Mouse (Mus musculus) thymus, adult 2 months (tissue): ENCODE results near the gene Mettl21c. TPM values are rescaled to one million over a fixed set of nuclear protein-coding genes. Genes with fewer than 3 reads are reported as not detected.
"Not testable (repeated sequence)": the region's sequence is repeated elsewhere in the genome, so short reads cannot be mapped to it uniquely, and the experiment has no call there.

Experiments
- DNase-seq: peaks from one replicate; pipeline ENCODE4 v3.0.0; 2021
- H3K27ac ChIP-seq: fragments of 200-500 bp; 2 replicates; pipeline ENCODE4 v1.5.1; 2012; ENCODE audit warnings: low read length, control low read depth; ENCODE audit not compliant: control insufficient read depth, insufficient read depth
- H3K27me3 ChIP-seq: fragments of 200-500 bp; 2 replicates; pipeline ENCODE4 v1.6.1; 2012; ENCODE audit warnings: mild to moderate bottlenecking, low read length, moderate library complexity, mixed read lengths; ENCODE audit not compliant: control insufficient read depth, insufficient read depth
- H3K36me3 ChIP-seq: fragments of 200-500 bp; 2 replicates; pipeline ENCODE4 v1.6.1; 2012; ENCODE audit warnings: mild to moderate bottlenecking, low read length, moderate library complexity; ENCODE audit not compliant: control insufficient read depth, insufficient read depth
- H3K4me1 ChIP-seq: fragments of 200-500 bp; replicated peaks from 2 replicates; pipeline ENCODE4 v1.6.1; 2012; ENCODE audit warnings: low read length; ENCODE audit not compliant: control insufficient read depth, insufficient read depth
- H3K4me3 ChIP-seq: fragments of 200-500 bp; 2 replicates; pipeline ENCODE4 v1.5.1; 2012; ENCODE audit warnings: mild to moderate bottlenecking, low read length, control low read depth, moderate library complexity; ENCODE audit not compliant: control insufficient read depth, insufficient read depth
- CTCF ChIP-seq: fragments of 200-500 bp; IDR thresholded peaks from 2 replicates; pipeline ENCODE4 v1.5.1; 2012; ENCODE audit warnings: mild to moderate bottlenecking, control low read depth, low read length, moderate library complexity, borderline replicate concordance; ENCODE audit not compliant: control insufficient read depth, poor library complexity, insufficient read depth; ENCODE audit errors: extremely low read depth
- POLR2A ChIP-seq: fragments of 200-500 bp; IDR thresholded peaks from 2 replicates; pipeline ENCODE4 v1.6.1; 2012; ENCODE audit warnings: mild to moderate bottlenecking, low read length, control low read depth, moderate library complexity; ENCODE audit not compliant: control insufficient read depth, poor library complexity, insufficient read depth; ENCODE audit errors: extremely low read depth
- WGBS: fragments of 180-500 bp; shearing (Covaris S2); methylation state at CpG from one replicate; pipeline ENCODE4 v1.1.7; 2018; 5-methylcytosine and 5-hydroxymethylcytosine counted together
- polyA plus RNA-seq: library from polyadenylated mRNA; depleted of rRNA; stranded (reverse); fragments of >200 nt; gene quantifications from 2 replicates; pipeline ENCODE4 v1.2.3, GENCODE M21; 2012; rRNA removed

Mettl21c gene
- 0.08 and 0.42 TPM in 2 replicates for polyA plus RNA-seq

DNA sequence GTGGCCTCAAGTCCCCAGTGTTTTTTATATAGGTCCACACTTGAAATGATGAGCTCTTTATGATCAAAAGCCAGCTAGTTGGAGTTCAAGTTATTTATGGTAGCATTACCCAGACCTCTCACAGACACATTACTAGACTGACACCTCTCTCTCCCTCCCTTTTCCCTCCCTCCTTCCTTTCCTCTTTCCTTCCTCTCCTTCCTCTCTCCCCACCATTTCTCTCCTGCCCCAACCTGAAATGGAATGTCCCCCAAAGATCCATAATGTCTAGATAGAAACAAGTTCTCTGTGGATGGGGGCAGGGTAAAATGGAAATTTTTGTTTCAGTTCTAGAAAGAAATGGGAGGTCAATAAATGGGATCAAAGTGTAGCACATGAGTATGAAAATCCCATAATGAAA is at the start of gene Mettl21c:
Gene Mettl21c (minus strand): TSS at position 101 of the 400 bp plus-strand sequence.
- DNase-seq: no peak
- no peak within 1 kb of the TSS for H3K27ac ChIP-seq
- TF ChIP-seq POLR2A: no peak
- TF ChIP-seq CTCF: no peak
- no peaks in the 10 kb centered on the region for H3K4me1 ChIP-seq
- H3K36me3 ChIP-seq: no peaks in the 10 kb centered on the region
- no peaks in the 10 kb centered on the region for H3K27me3 ChIP-seq
- no peak within 1 kb of the TSS for H3K4me3 ChIP-seq

DNA sequence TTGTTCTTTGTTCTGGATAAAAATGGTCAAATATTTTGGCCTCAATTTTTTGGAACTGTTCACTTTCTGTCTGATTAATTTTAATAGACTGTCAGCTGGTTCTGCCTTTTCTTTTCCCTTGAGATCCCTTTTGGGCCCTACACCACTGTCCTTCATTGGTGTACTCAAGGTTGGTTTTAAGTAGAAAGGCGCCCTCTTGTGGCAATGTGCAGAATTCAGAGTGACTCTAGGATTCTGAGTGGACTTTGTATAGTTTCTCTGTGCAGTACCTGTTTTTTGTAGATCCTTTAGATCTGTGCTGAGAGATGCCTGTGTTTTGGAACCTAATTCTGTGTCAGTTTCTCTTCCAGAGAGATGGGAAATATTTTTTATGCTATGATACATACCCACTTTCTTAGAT is 44.8 kb upstream of the Mettl21c start:
- Histone ChIP-seq H3K4me1 (no peaks in the 10 kb centered on the region), H3K27ac (no peak overlapping the region), H3K27me3 (no peaks in the 10 kb centered on the region), H3K4me3 (no peak overlapping the region), H3K36me3 (no peaks in the 10 kb centered on the region)
- no peak for TF ChIP-seq CTCF
- no peak for TF ChIP-seq POLR2A
- DNase-seq: peak; percentile 59
- WGBS: 0% methylated on average over 1 of the region's 1 CpGs

DNA sequence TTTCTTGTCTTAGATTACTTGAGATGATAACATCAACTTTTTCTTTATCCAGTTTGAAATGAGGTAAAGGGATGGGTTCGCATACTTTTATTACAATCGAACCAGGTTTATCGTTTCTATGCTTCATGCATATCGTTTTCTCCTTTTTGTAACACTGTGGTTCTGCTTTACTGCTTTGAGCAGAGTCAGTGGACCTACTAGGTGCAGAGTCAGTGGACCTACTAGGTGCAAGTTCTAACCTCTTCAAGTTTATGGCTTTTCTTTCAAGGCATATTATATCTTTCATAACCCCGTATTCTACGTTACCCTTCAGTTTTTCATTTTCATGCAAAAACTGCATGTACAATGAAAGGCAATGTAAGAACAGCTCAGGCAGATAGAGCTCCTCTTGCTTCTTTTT is 43.6 kb upstream of the Mettl21c start:
- Histone ChIP-seq H3K4me1 (no peaks in the 10 kb centered on the region), H3K27ac (no peak overlapping the region), H3K4me3 (no peak overlapping the region), H3K27me3 (no peaks in the 10 kb centered on the region), H3K36me3 (no peaks in the 10 kb centered on the region)
- no peak for DNase-seq
- TF ChIP-seq POLR2A (no peak), CTCF (no peak)
- WGBS: 99% methylated on average over 6 of the region's 6 CpGs

DNA sequence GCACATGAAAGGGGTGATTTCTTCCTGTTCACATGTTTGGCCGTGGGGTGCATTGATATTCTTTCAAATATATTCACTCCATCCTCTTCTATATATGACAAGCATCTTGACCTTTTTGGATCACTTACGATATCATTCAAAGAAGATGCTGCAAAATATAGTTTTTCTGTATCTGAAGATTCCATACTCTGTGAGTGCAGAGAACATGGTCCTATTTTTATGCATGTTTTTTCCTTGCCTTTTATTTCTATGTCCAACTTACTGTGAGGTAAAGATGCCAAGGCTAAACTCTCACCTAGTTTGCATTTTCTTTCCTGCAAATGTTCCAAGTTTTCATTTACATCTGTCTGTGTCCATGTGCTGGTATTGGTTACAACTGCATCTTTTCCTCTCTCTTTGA is 42.0 kb upstream of the Mettl21c start, which contains the start of gene Gm8251:
Gene Gm8251 (minus strand): TSS at position 101 of the 400 bp plus-strand sequence.
- H3K27ac ChIP-seq: no peak within 1 kb of the TSS
- no peak within 1 kb of the TSS for H3K4me3 ChIP-seq
- no peaks in the 10 kb centered on the region for H3K4me1 ChIP-seq
- TF ChIP-seq CTCF: no peak
- TF ChIP-seq POLR2A: no peak
- DNase-seq: no peak
- H3K36me3 ChIP-seq: no peaks in the 10 kb centered on the region
- no peaks in the 10 kb centered on the region for H3K27me3 ChIP-seq
- WGBS: 81% methylated on average over 2 of the region's 2 CpGs

DNA sequence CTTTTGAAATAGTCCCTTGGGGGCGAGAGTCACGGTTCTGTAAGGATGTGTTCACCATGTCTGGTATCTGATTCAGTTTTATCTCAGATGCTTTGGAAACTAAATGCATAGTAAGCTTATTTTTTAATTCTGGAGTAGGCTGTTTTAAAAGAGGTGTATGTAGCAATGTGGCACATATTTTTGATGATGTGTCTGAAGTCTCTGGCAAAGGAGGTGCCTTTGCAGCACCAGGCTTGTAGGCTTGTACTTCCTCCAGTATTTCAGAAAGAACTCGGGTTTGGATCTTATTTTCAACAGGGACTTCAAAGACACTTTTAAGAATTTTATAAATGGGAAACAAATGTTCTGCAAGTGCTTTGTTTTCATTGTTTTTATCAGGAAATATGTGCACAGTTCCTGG is 38.0 kb upstream of the Mettl21c start:
- no peaks in the 10 kb centered on the region for H3K36me3 ChIP-seq
- 83% methylated on average over 3 of the region's 3 CpGs for WGBS
- H3K4me1 ChIP-seq: no peaks in the 10 kb centered on the region
- no peak overlapping the region for H3K27ac ChIP-seq
- H3K4me3 ChIP-seq: no peak overlapping the region
- H3K27me3 ChIP-seq: no peaks in the 10 kb centered on the region
- no peak for DNase-seq
- TF ChIP-seq POLR2A (no peak), CTCF (no peak)

DNA sequence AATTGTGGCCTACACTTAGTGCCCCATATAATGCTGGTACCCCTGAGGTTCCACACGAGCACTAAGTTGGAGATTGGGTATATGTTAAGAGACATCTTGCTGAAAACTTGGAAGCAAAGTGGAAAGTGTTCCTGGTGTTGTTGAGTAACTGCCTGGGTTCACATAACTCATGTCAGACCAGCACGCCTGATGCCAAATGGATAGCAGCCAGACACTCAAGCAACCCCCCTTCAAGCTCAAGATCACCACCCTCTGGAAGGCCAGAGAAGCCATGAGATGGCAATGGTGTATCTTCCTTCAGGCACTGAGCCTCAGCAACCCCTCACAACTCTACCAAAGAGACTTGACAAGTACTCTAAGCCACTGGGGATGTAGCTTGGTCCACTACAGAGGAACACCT is 26.7 kb upstream of the Mettl21c start:
- no peak overlapping the region for H3K27ac ChIP-seq
- DNase-seq: no peak
- TF ChIP-seq POLR2A (no peak), CTCF (no peak)
- WGBS: 95% methylated on average over 2 of the region's 2 CpGs
- H3K4me3 ChIP-seq: no peak overlapping the region
- no peaks in the 10 kb centered on the region for H3K27me3 ChIP-seq
- H3K36me3 ChIP-seq: no peaks in the 10 kb centered on the region
- H3K4me1 ChIP-seq: no peaks in the 10 kb centered on the region

DNA sequence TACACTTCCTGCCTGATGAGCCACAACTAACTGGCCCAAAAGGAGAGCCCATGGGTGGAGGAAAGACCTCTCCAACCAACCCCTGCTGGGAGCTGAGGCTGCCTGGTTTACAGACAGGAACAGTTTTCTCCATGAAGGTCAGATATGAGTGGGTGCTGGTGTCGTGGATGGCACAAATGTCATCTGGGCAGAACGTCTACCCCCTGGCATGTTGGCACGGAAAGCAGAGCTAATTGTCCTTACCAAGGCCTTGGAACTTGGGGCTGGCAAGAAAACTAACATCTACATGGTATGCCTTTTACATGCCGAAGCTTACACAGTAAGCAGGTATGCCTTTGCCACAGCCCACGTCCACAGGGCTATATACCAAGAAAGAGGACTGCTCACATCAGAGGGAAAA is 25.9 kb upstream of the Mettl21c start:
- DNase-seq, H3K27me3 ChIP-seq, H3K36me3 ChIP-seq, H3K4me1 ChIP-seq, H3K4me3 ChIP-seq, H3K27ac ChIP-seq: not testable (repeated sequence)
- 95% methylated on average over 5 of the region's 5 CpGs for WGBS
